Comparison of ENCODE assay signal across 8 mouse cellular contexts in the genomic region with DNA sequence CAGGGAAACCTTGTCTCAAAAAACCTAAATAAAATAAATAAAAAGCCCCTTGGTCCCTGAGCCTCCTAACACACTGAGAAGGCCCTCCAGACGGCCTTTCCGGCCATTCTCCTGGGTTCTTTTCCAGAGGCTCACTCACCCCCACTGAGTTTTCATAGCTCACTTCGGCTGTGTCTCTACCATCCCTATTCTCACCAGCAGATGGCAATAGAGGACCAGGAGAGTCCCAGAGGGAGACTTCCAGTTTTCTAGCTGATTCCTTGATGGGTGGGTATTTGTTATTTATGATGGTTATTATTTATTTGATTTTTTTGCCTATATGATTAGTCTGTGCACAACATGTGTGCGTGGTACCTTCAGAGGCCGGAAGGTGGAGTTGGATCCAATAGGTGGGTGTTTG. TPM values are rescaled to one million over a fixed set of nuclear protein-coding genes. Genes with fewer than 3 reads are reported as not detected.
DNase-seq lines count a peak whose midpoint lies in the region; ATAC-seq and TF ChIP-seq lines count a peak whose summit lies in the region.
"Had no signal": no experiment of that assay in that cellular context is flagged by ENCODE, and none has a peak within 500 bp of the region (broad histone marks: within the 10 kb centered on the region; RNA-seq: fewer than 3 reads in every experiment).

No protein-coding gene starts in this region.

- no peaks in the 10 kb centered on the region for H3K9me3 ChIP-seq in CH12.LX (replicated peaks; ENCODE audit: low read length)
- H3K9me3 ChIP-seq in lung, postnatal 0 days (ENCODE audit: low read length) = no peaks in the 10 kb centered on the region

- TF ChIP-seq CTCF in CH12.LX (conservative IDR thresholded peaks at IDR 0.05 in 1 of 2, IDR thresholded peaks at IDR 0.05 in 1 of 2; ENCODE audit: low read depth in 2 of 2, low read length in 2 of 2) = peak; percentile 74 to 95
- peak; percentile 84 for TF ChIP-seq CTCF in lung, postnatal 0 days (IDR thresholded peaks at IDR 0.05)

- dilution Hi-C loops in CH12.LX (cut with MboI; ENCODE audit: extremely low pct_ligation_motif_present, extremely low pct_unique_long_range_greater_than_20kb, low sequenced_read_pairs) = no loop called here

- H3K9ac ChIP-seq in CH12.LX (ENCODE audit: insufficient read depth, low read depth) = no peak overlapping the region
- no peak overlapping the region for H3K9ac ChIP-seq in lung, postnatal 0 days (replicated peaks; ENCODE audit: low read depth)

- peak; percentile 23; the same call in 1 of the 2 replicates for ATAC-seq in lung, postnatal 0 days

- no peaks in the 10 kb centered on the region for H3K36me3 ChIP-seq in CH12.LX (replicated peaks in 1 of 2; ENCODE audit: control insufficient read depth in 1 of 2, insufficient read depth in 1 of 2, low read length in 1 of 2)
- no peaks in the 10 kb centered on the region for H3K36me3 ChIP-seq in lung, postnatal 0 days (ENCODE audit: insufficient read depth, low read length)

- H3K4me2 ChIP-seq in CH12.LX (ENCODE audit: insufficient read depth, low read depth, poor library complexity, severe bottlenecking) = no peak overlapping the region
- H3K4me2 ChIP-seq in lung, postnatal 0 days (replicated peaks; ENCODE audit: low read depth, low read length) = no peak overlapping the region

- H3K4me3 ChIP-seq in CH12.LX (replicated peaks in 1 of 3; ENCODE audit: low read depth in 2 of 3, low read length in 2 of 3, poor library complexity in 1 of 3) = no peak overlapping the region
- H3K4me3 ChIP-seq in lung, postnatal 0 days (ENCODE audit: low read depth, low read length) = no peak overlapping the region

- H3K27ac ChIP-seq in CH12.LX (ENCODE audit: insufficient read depth, low read depth) = no peak overlapping the region
- no peak overlapping the region for H3K27ac ChIP-seq in lung, postnatal 0 days (ENCODE audit: low read length)

- DNase-seq in A20 (ENCODE audit: low read depth, low spot score) = peak; percentile 57
- DNase-seq in CH12.LX (ENCODE audit: extremely low read depth) = peak; percentile 73
- peak; percentile 40 for DNase-seq in brain, embryonic 18.5 days (ENCODE audit: low read depth, low spot score)
- peak; percentile 72 for DNase-seq in forelimb bud, embryonic 11.5 days (ENCODE audit: low read depth, low spot score)
- DNase-seq in kidney, postnatal 4 days = peak; percentile 82 to 83
- DNase-seq in lung, postnatal 0 days (ENCODE audit: low spot score) = peak; percentile 73
- peak; percentile 81 for DNase-seq in right cerebral cortex, postnatal 4 days

- H3K4me1 ChIP-seq in CH12.LX (ENCODE audit: control insufficient read depth in 1 of 2, insufficient read depth in 2 of 2) = peaks cover 0 to 5% of the 10 kb centered on the region in 2 experiments; a peak in 1 of 4 replicates
- H3K4me1 ChIP-seq in lung, postnatal 0 days (ENCODE audit: insufficient read depth, low read depth, low read length) = no peaks in the 10 kb centered on the region

- no peak for TF ChIP-seq POLR2A in CH12.LX (IDR thresholded peaks at IDR 0.05; ENCODE audit: low read depth, low read length)

- TF ChIP-seq EP300 in CH12.LX (IDR thresholded peaks at IDR 0.05; ENCODE audit: low read length) = no peak
- TF ChIP-seq EP300 in lung, postnatal 0 days (IDR thresholded peaks at IDR 0.05) = no peak

- in situ Hi-C loops in CH12.LX (cut with MboI; ENCODE audit: low pct_ligation_motif_present, low pct_unique_long_range_greater_than_20kb, low sequenced_read_pairs) = loop anchor here (5.0 to 10.0 kb wide), 2 partner anchors 37 to 205 kb away; a partner anchor contains a TSS

- H3K79me2 ChIP-seq in CH12.LX (replicated peaks; ENCODE audit: control insufficient read depth, extremely low read depth, insufficient read depth, poor library complexity, severe bottlenecking) = no peaks in the 10 kb centered on the region

- TF ChIP-seq RAD21 in CH12.LX (IDR thresholded peaks at IDR 0.05; ENCODE audit: low read depth, low read length) = peak; percentile 90

- 22% methylated on average over 5 of the region's 5 CpGs for WGBS in lung, postnatal 0 days

- H3K27me3 ChIP-seq in CH12.LX (replicated peaks) = peaks cover 59% of the 10 kb centered on the region
- no peaks in the 10 kb centered on the region for H3K27me3 ChIP-seq in lung, postnatal 0 days (replicated peaks; ENCODE audit: insufficient read depth, low read length)

TF ChIP-seq in CH12.LX, 34 proteins besides CTCF, POLR2A, EP300 and RAD21:
- no peak for TF ChIP-seq TCF12 (IDR thresholded peaks at IDR 0.05; ENCODE audit: low read depth, low read length)
- TF ChIP-seq MXI1 (IDR thresholded peaks at IDR 0.05; ENCODE audit: low read depth, low read length) = no peak
- TF ChIP-seq MAZ (IDR thresholded peaks at IDR 0.05; ENCODE audit: low read depth, low read length) = 0 out of 2 replicates have a peak, but pooled peaks have one; percentile 16
- TF ChIP-seq NELFE (IDR thresholded peaks at IDR 0.05; ENCODE audit: low read depth, low read length) = no peak; the same call in 1 of the 2 replicates
- TF ChIP-seq HCFC1 (IDR thresholded peaks at IDR 0.05; ENCODE audit: low read depth, low read length) = no peak
- 0 out of 2 replicates have a peak, but pooled peaks have one; percentile 11 for TF ChIP-seq IRF4 (IDR thresholded peaks at IDR 0.05; ENCODE audit: low read depth, low read length)
- peak; percentile 73 for TF ChIP-seq SMC3 (IDR thresholded peaks at IDR 0.05; ENCODE audit: low read depth, low read length)
- no peak for TF ChIP-seq E2F4 (IDR thresholded peaks at IDR 0.05; ENCODE audit: insufficient replicate concordance, low read depth, low read length)
- no peak for TF ChIP-seq BHLHE40 (IDR thresholded peaks at IDR 0.05; ENCODE audit: low read depth, low read length)

RNA-seq across cellular contexts. Expression of a gene that starts 11.3 kb away (rescaled TPM):
- 0.21 TPM in 1 of 2 replicates, not detected in the other for total RNA-seq in CH12.LX (2012; rRNA removed)
- 0.19 TPM in 1 of 2 replicates, not detected in the other for total RNA-seq in CH12.LX (2014; rRNA removed)
- not detected in 2 replicates for polyA plus RNA-seq in CH12.LX (2012; ENCODE audit: insufficient read length, low read depth)
- 0.17 and 0.38 TPM in 2 replicates for polyA plus RNA-seq in lung, postnatal 0 days (2015; fragmentation: Nextera tagmentation; extraction: Ambion mirVana)
- total RNA-seq: layer of hippocampus, adult 8-10 months had no signal

RNA-seq across cellular contexts. Expression of a gene that starts 26.0 kb away (rescaled TPM):
- total RNA-seq in CH12.LX (2012; rRNA removed) (not detected in 2 replicates), CH12.LX (2014; rRNA removed) (0.17 TPM in 1 of 2 replicates, not detected in the other)
- not detected in 2 replicates for polyA plus RNA-seq in CH12.LX (2012; ENCODE audit: insufficient read length, low read depth)
- 0.69 and 1.3 TPM in 2 replicates for polyA plus RNA-seq in lung, postnatal 0 days (2015; fragmentation: Nextera tagmentation; extraction: Ambion mirVana)
- total RNA-seq: layer of hippocampus, adult 8-10 months had no signal

RNA-seq across cellular contexts. Expression of a gene that starts 52.2 kb away (rescaled TPM):
- total RNA-seq in CH12.LX (2012; rRNA removed) = 0.17 TPM in 1 of 2 replicates, not detected in the other
- not detected in 2 replicates for total RNA-seq in CH12.LX (2014; rRNA removed)
- polyA plus RNA-seq in CH12.LX (2012; ENCODE audit: insufficient read length, low read depth) = not detected in 2 replicates
- polyA plus RNA-seq in lung, postnatal 0 days (2015; fragmentation: Nextera tagmentation; extraction: Ambion mirVana) = not detected in 2 replicates
- total RNA-seq: layer of hippocampus, adult 8-10 months had no signal

RNA-seq across cellular contexts. Expression of a gene that starts 52.9 kb away (rescaled TPM):
- total RNA-seq in CH12.LX (2012; rRNA removed) (15.5 and 20.2 TPM in 2 replicates), CH12.LX (2014; rRNA removed) (10.1 and 11.2 TPM in 2 replicates)
- 15.2 and 16.3 TPM in 2 replicates for polyA plus RNA-seq in CH12.LX (2012; ENCODE audit: insufficient read length, low read depth)
- 13.3 and 14.1 TPM in 2 replicates for polyA plus RNA-seq in lung, postnatal 0 days (2015; fragmentation: Nextera tagmentation; extraction: Ambion mirVana)
